Mouse (Mus musculus) C2C12 (cell line): ENCODE data around the gene F2.

Source experiments
- CEBPB ChIP-seq: IDR thresholded peaks from one replicate; pipeline ENCODE4 v1.6.1; 2011; ENCODE audit warnings: low read depth, mild to moderate bottlenecking, control low read depth, moderate library complexity
- CTCF ChIP-seq: IDR thresholded peaks from one replicate; pipeline ENCODE4 v1.5.1; 2011; ENCODE audit not compliant: control insufficient read depth, insufficient read depth, insufficient read length
- FOSL1 ChIP-seq: IDR thresholded peaks from one replicate; pipeline ENCODE4 v1.8.0; 2011; ENCODE audit warnings: mild to moderate bottlenecking, low read length; ENCODE audit not compliant: poor library complexity, insufficient read depth, severe bottlenecking
- MAX ChIP-seq: IDR thresholded peaks from one replicate; pipeline ENCODE4 v1.6.1; 2011; ENCODE audit warnings: mild to moderate bottlenecking, control low read depth
- USF1 ChIP-seq: IDR thresholded peaks from one replicate; pipeline ENCODE4 v1.6.1; 2011; ENCODE audit warnings: low read depth, mild to moderate bottlenecking, control low read depth, moderate library complexity

GRCm38 (mm10) chr2:91670038-91670437 is 33.8 kb upstream of the F2 start:
- no peak for TF ChIP-seq USF1
- no peak for TF ChIP-seq CTCF
- TF ChIP-seq FOSL1: no peak
- TF ChIP-seq MAX: no peak
- TF ChIP-seq CEBPB: no peak
